Comparison of ENCODE assay signal across 19 mouse cellular contexts in genomic region chr6:91592651-91593050, GRCm38 (mm10).
DNase-seq lines count a peak whose midpoint lies in the region; ATAC-seq lines count a peak whose summit lies in the region.
"Had no signal": no experiment of that assay in that cellular context is flagged by ENCODE, and none has a peak within 500 bp of the region (broad histone marks: within the 10 kb centered on the region; RNA-seq: fewer than 3 reads in every experiment).

No protein-coding gene starts in this region.

- peaks cover 9% of the 10 kb centered on the region for H3K4me1 ChIP-seq in brown adipose tissue, adult 24 weeks (ENCODE audit: control insufficient read depth, insufficient read depth, insufficient read length, low read length)

- H3K4me3 ChIP-seq in brown adipose tissue, adult 24 weeks (ENCODE audit: insufficient read depth, low read depth, low read length), result no peak overlapping the region
- H3K4me3 ChIP-seq: embryonic facial prominence, embryonic 10.5 days; embryonic facial prominence, embryonic 12.5 days; forebrain, embryonic 13.5 days; forebrain, embryonic 15.5 days had no signal

- peak overlapping the region; percentile 84; the same call in 1 of the 2 replicates for H3K27ac ChIP-seq in brown adipose tissue, adult 24 weeks (replicated peaks; ENCODE audit: low read depth, low read length)
- H3K27ac ChIP-seq: embryonic facial prominence, embryonic 10.5 days; embryonic facial prominence, embryonic 12.5 days; forebrain, embryonic 13.5 days; forebrain, embryonic 15.5 days had no signal

- DNase-seq in retina, adult 2 months (ENCODE audit: low read depth, low spot score), result peak; percentile 80
- peak; percentile 88 for DNase-seq in retina, postnatal 1 day
- peak; percentile 75 for DNase-seq in skeletal muscle tissue, adult 2 months (ENCODE audit: low read depth, low spot score)
- DNase-seq in cerebellum, adult 11 months, result no peak
- no peak for DNase-seq in adrenal gland, adult 2 months
- DNase-seq: adrenal gland, postnatal 10 days; adrenal gland, postnatal 25 days; cerebellum, adult 18-20 months; cerebellum, adult 8-10 months; cerebellum, adult 9-11 months; cerebellum, postnatal 14 days; cerebellum, postnatal 36 days; forebrain, postnatal 0 days had no signal

- ATAC-seq in activated CD4-positive, CD25-positive, alpha-beta regulatory T cell, adult 4 months, result no peak
- ATAC-seq: forebrain, embryonic 13.5 days; forebrain, embryonic 15.5 days; forebrain, postnatal 0 days had no signal

Comparison
In these comparisons a context has a peak if more than half of its experiments do, and no peak if none do; other contexts are left out.
1. DNase-seq: peak in retina, adult 2 months (single experiment), retina, postnatal 1 day (single experiment) and skeletal muscle tissue, adult 2 months (single experiment); none in cerebellum, adult 11 months (single experiment) and adrenal gland, adult 2 months (single experiment).